Mouse (Mus musculus): Measurements from ENCODE around the gene Rasgrf2. TPM values are rescaled to one million over a fixed set of nuclear protein-coding genes. Genes with fewer than 3 reads are reported as not detected.

The Rasgrf2 gene
- total RNA-seq, 2 experiments from 2014 or later: 4.0 to 5.3 TPM

DNA sequence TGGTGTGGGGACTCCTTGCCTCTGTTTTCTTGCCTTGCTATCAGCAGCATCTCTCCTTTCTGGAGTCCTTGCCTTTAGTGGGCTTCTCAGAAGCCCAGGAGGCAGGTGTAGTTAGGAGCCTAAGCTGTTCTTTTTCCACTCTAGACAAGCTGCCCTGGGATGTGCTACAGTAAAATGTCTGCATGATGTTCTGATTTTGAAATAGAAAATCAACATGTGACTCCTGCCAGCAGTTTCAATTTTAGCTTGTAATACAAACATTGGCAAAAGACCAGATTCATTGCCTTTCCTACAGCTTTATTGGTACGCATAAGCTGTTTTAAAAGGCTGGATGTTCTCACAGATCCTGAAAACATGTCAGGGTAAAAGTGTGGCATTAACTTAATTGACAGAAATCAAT lies 176.3 kb downstream of the Rasgrf2 start:
- no peak for DNase-seq (ENCODE audit: low spot score)

DNA sequence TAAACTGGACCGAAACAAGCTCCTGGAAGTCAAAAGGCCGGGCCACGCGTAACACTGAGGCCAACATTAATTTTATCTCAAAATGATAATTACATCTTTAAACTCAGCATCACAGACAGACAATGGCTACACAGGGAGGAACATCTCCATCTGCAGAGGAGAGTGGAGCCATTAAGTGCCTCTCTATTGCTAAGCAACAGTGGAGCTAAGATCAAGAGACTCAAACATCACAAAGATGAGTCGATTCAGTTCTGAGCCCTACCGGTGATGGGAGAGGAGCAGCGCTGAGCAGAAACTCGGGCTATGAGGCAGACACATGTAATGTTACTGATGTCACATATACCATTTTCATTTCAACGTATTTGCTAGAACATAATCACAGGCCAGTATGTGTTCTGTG lies 191.3 kb downstream of the Rasgrf2 start:
- DNase-seq (ENCODE audit: low spot score): no peak

DNA sequence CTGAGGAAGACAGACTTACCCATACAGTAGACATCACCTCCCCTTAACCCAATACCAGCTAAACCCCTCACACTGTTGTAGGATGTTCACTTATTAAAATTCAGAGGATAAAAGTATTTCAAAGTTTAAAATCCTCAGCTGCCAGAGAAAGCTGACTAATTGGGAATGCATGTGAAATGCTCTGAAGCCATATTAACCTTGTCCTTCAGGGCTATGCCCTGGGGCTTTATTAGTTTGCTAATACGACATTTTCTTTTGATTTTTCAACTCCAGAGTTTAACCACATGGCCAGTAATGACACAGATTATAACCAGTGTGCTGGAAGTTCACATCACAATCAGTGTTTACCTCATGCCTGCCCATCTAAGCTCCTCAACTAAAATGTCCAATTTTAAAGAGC lies 192.6 kb downstream of the Rasgrf2 start:
- no peak for DNase-seq (ENCODE audit: low spot score)

DNA sequence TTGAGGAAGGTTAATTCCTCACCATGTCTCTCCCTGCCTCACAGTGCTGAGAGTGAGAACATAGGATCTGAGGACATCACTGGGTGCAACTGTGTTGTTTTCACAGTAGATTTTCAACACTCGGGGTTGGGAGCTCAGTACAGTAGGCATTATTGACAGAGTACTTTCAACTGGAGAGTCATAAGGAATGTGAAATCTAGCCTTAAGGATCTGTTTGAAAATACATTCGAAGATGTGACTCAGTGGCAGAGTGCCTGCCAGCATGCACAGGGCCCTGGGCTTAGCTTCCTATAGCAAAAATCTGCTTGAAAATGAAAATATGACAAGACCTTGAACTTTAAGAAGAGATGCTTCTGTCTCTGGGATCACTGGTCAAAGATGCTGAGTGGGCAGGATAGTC lies 194.2 kb downstream of the Rasgrf2 start:
- DNase-seq (ENCODE audit: low spot score): no peak

DNA sequence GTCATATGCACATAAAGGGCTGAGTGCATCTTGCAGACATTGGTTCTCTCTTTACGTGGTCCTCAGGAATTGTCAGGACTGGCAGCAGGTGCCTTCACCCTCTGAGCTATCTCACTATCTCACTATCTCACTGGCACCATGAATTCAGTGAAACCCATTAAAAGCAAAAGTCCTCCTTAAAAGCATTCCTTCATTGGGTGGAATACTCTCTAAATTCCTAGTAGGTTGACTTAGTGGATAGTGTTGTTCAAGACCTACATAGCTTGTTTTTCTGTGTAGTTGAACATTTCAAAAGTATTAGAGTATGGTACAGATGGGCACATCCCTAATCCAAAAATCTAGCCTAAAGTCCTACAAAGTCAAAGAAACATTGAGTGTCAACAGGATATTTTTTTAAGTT lies 199.3 kb downstream of the Rasgrf2 start:
- no peak for DNase-seq (ENCODE audit: low spot score)

DNA sequence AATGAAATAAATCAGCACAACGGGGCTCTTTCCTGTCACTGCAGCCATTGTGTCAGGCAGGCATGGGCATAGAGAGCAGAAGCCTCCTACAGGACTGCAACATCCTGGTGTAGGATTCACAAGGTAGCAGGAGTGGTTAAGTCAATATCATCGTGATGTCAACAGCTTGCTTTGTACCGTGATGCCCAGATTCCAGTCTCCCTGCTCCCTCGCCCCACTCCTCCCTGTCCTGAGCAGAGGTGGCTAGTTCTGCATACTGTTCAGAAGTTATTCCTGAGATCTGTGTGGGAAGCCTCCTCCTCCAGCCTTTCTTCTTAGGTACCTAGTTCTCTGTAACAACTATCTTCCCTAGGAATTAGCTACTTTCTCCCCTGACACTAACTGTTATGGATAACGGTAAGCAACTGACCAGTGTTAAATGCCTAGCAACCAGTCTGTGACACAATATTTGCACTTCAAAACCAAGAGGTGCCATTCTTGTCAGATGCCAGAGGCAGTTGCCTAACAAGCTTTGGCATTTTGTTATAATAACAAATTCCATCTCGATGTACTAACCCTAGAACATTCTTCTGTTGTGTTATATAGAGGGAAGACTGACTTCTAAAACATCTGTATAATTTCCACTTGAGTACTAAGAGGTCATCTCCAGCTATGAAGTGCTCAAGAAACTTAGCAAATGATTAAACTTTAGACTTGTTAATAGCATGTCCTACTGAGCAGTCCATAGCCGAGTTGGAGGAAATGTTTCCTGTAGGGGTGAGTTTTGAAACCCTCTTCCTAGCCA lies 201.3 kb downstream of the Rasgrf2 start:
- DNase-seq (ENCODE audit: low spot score): no peak

DNA sequence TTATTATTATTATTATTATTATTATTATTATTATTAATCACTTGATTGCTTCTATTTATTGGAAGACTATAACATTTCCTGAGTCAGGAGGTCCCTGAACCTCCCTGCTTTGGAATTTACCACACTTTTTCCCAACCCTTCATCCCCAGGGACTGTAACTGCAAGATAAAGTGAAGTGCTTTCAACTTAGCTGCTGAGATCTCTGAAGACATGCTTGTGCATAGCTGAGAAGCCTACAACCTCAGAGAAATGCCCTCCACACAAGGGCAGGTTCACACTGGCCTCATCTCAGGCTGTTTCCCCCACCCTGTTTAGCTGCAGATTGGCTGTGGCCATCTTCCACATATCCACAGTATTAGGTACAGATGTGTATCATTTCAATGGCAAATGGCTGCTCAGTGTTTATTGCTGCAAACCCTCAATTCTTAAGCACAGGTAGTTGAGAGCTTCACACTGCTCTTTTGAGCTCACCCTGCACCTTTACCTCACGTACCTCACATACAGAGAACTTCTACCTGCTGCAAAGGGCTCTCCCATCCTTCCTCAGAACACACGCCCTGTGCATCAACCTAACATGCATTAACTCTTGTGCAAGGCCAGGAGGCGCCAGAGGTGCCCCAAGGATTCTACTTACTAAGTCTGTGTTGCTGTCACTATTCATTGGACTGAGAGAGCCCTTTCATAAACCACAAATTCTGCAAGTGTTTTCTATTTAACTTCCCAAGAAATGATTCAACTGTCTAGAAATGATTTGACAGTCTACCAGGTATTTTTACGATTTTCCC lies 202.7 kb downstream of the Rasgrf2 start:
- no peak for DNase-seq (ENCODE audit: low spot score)

DNA sequence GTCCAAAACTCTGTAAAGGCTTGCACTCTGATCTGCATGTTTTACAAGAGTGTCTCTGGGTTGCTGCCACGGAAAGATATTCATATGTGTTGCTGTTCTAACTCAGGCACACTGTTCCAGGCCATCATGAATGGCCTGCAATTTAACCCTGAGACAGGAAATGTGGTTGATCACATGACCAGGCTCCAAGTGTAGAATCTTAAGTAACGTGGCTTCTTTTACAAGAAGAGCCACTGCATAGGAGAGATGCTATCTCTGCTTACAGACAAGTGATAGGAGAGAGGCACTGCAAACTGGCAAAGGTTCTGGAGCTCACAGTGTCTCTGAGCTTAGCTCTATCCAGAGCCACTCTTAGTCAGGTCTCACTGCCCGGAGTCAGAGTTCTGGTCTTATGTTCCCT lies 210.4 kb downstream of the Rasgrf2 start:
- DNase-seq (ENCODE audit: low spot score): no peak

DNA sequence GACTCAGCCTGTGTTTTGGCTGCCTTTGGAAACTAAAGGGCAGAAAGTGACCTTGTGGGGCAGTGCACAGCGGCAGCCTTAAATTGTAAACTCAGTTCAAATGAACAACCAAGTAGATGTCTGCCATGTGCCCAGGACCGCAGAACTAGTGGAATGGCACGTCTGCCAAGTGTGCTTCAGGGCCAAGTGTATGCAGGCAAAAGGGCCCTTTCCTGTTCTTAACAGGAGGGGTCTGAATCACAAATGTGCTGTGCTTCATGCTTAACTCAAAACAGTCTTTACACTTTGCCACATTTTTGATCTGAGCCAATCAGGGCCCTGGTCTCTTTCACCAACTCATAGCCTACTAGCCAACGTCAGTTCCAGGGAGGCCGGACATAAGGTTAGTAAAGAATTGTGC lies 212.7 kb downstream of the Rasgrf2 start:
- no peak for DNase-seq (ENCODE audit: low spot score)

DNA sequence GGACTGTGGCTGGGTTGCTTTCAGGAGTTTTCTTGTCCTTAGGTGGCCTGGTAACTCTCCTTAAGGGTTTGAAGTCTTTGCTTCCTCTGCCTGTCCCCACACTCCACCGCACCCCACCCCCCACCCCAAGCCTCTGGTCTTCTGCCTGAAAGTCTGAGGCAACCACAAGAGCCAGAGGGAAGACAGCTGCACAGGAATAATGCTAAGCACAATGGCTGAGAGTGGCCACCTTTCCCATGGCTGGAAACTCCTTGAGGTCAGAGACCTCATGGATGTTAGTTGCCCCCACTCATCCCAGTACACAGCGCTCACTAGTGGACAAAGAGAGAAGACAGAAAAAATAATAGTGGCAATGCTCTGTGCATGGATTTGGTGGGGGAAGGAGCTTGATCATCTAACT lies 213.6 kb downstream of the Rasgrf2 start:
- no peak for DNase-seq (ENCODE audit: low spot score)

DNA sequence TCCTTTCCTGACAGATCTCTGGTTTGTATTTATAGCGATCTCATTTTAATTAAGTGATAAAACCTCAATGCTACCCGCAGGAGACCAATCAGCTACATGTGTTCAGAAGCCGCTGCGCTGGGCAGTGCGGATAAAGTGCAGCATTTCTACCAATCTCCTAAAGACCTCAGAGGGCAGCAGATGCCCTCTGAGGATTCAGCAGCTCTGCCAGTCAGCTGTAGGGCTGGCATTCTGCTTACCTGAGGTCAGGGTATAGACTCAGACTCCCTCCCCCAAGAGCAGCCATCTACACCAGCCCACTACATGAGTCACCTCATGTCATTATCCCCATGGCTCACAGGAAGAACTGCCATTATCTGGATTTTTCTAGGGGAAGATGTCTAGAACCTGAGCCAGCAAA lies 215.1 kb downstream of the Rasgrf2 start:
- DNase-seq (ENCODE audit: low spot score): no peak

DNA sequence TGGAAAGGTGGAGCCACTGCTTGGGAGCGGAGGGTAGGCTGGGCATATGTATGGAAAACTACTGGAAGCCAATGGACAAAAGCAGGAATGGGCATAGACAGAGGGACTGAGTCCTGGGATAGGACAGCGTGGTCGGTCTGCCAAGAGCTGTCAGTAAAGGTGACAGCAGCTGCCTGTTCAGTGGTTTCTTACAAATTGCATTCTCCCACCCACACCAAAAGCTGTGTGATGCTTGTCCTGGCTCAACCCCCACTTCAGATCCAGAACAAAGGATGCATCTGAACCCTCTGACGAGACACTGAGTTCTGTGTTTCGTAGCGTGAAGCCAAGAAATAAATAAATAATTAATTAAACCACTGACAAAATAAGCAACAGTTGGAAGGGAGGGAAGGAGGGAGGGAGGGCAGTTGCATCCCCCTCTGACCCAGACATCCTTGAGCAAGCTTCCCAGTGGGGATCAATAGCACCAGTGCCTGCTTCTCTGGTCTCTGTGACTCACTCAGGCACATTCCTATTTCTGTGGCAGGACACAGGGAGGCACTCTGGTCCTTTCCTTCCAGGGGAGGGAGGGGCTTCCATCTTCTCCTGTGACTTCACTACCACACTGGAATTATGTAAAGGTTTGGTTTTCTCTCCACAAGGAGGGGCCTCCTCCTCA lies 215.7 kb downstream of the Rasgrf2 start:
- DNase-seq (ENCODE audit: low spot score): no peak

DNA sequence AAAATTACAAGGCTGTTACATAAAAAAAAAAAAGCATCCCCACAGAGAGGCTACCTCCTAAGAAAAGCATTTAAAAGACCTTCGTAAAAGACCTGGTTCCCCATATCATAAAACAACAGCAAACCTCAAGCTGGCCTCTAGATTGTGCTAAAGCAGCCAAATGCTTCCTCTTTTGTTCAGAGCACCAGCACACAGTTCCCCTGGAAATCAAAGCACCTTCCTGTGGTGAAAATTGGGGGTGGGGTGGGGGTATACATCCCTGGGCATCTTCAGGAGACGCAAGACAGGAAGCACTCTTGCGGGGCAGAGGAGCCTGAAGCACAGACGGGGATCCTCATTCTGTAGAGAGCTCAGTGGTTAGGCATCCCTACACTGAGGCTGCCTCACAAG lies 216.3 kb downstream of the Rasgrf2 start:
- no peak for DNase-seq (ENCODE audit: low spot score)

DNA sequence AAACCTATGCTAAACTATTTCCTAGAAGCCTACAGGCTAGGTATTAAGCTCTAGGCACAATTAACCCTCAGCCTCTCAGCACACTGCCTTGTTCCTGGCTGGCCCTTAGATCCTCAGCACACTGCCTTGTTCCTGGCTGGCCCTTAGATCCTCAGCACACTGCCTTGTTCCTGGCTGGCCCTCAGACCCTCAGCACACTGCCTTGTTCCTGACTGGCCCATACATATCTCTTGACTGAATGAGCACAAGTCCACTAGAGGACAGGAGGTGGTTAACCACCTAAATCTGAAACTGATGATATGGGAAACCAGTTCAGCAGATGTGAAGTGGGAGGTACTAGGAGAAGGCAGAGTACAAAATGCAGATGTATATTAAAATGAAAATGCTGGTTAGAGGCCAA lies 219.8 kb downstream of the Rasgrf2 start:
- DNase-seq (ENCODE audit: low spot score): no peak

DNA sequence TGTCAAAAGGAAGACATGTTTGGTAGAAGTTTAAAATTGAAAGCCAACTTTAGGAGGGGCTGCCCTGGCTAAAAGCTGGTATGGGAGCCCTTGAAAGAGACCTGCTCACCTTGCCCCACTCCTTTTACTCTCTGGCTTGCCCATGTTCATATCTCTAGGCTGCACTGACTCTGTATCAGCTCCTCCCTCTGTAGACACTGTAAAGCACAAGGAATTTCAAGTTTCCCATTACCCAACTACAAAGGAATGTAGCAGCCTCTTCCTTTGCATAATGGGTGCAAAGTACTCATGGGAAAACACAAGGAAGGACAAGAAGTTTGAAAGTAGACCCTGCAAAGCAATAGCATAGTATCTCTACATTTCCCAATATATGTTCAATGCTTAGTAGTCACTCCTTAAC lies 220.2 kb downstream of the Rasgrf2 start:
- no peak for DNase-seq (ENCODE audit: low spot score)

DNA sequence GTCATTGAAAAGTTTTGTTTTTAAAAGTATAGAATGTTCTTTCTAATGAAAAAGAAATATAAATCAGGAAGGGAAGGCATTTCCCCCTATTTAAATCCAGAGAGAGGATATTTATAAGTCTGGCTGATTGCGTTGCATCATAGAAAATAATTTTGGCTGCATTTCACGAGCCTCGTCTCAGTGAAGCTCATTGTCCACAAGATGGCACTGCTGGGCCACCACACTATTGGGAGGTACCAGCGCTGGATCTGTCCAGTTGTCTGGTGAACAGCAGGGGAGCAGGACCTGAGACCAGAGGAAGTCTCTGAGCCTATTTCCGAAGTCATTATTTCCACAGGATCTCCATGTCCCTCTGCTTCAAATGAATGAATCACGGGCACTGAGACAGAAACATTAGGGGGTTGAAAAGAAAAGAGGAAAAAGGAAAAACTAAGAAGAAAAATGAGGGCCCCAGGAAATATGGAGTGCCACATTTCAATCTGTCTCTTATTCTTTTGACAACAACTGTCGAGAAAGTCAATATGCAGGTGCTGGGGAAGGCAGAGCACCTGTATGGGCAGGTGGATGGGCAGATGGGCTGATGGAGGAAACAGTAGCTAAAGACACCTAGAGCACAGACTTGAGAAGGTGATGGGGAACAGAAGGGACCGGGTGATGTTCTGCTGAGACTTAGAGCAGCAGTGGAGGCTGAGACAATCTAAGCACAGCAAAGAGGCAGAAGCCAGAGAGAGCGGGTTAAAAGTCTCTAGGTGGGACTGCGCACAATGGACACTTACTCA lies 223.1 kb downstream of the Rasgrf2 start:
- DNase-seq (ENCODE audit: low spot score): peak; percentile 86

DNA sequence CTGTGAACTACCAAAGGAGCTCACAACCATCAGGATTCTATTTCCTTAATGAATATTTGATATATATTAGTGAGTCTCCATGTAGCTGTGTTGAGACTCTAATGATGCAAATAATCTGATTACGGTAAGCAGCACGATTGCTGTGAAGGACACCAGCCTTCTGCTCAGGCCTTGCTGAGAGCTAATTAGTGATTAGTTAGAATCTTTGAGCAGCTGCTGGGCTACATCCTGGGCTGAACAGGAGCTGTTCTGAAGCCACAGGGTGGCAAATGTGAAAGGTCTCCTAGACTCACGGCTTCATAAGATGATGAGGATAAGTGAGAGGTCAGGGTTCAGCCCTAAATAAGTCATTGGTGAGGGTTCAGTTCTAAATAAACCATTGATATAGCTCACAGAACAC lies 225.1 kb downstream of the Rasgrf2 start:
- no peak for DNase-seq (ENCODE audit: low spot score)

DNA sequence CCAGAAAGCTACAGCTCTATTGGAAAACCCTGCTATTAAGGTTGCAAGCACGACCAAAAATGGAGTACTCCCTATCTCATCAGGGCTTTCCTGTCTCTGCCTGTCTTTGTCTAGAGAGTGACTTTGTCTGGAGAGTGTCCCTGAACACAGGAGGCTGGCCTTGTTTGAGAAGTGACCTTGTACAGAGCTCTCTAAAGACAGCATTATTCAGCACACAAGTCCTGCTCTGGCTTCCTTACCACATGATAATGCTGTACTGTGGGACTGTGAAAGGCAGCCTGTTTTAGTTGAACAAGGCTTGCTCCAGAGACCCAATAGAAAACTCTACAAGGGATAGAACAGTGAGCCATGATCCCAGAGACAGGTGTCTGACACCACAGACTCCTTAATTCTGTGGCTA lies 235.0 kb downstream of the Rasgrf2 start:
- no peak for DNase-seq (ENCODE audit: low spot score)

DNA sequence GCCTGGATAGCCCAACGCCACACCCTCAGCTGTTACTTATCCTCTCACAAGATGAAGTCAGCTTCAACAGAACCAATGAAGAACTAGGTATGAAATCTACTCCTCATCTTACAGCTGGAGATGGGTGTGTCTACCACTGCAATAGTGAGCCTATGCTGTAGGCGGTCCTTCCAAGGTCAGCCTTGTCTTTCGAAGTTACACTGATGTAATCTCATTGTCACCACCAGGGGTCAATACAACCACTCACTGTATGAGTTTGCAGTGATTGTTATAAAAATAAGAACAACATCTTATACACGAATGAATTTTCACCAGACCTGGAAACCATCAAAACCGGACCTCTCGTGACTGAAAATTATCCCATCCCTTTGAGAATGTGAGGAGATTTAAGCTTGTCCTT lies 238.3 kb downstream of the Rasgrf2 start:
- no peak for DNase-seq (ENCODE audit: low spot score)

DNA sequence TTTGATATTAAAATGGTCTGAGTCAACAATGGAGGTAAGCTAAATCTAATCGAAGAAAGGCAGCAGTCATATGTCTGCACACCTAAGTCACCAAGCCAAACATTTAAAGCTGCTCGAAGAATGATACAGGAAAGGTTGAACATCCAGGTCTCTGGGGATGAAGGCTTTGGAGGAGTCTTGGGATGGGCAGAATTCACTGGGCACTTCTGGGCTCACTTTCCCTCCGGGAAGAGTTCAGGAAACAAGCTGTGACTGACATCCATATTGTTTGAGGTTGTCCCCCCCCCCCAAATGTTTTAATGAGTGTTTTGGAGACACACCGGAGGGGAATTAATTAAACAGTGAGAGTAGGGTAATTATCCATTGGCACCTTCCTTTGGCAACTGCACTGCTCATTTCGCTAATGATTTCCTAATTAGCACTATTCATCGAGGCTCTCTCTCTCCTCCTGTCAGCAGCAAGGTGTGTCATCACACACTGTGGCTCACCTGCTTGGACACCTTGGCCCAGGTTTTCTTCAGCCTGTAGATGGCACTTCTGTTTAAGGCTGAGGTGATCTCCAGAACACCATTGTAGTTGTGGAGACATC lies 241.3 kb downstream of the Rasgrf2 start:
- no peak for DNase-seq (ENCODE audit: low spot score)

DNA sequence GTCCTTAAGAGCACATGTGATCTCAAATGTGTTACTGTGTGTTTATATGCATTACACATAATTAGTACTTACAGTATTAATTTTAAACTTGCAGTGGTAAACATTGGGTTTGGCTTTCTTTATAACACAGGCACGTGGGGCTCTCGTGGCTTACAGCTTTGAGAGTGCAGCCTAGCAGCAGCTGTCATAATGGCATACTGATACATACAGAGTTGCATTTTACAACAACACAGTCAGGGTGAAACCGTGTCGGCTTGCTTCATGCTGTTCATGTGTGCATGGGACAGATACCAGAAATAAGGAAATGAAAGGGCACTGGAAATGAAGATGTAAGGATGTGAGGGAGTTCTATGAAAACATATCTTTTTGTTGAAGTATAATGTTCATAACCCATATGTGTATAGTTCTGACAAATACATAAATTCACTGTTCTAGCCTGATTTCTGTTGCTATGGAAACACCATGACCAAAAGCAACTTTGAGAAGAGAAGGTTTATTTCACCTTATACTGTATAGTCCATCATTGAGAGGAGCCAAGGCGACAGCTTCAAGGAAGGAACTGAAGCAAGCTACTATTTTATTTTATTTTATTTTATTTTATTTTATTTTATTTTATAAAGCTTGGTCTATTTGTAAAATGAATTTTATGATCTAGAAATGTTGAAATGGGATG lies 246.6 kb downstream of the Rasgrf2 start:
- DNase-seq (ENCODE audit: low spot score): no peak
